Mouse (Mus musculus): ENCODE results near the gene Cdkn2b. TPM values are rescaled to one million over a fixed set of nuclear protein-coding genes. Genes with fewer than 3 reads are reported as not detected.

Cdkn2b gene
- total RNA-seq, 4 experiments from 2014 or later = 0.96 to 2.7 (median 1.6) TPM

DNA sequence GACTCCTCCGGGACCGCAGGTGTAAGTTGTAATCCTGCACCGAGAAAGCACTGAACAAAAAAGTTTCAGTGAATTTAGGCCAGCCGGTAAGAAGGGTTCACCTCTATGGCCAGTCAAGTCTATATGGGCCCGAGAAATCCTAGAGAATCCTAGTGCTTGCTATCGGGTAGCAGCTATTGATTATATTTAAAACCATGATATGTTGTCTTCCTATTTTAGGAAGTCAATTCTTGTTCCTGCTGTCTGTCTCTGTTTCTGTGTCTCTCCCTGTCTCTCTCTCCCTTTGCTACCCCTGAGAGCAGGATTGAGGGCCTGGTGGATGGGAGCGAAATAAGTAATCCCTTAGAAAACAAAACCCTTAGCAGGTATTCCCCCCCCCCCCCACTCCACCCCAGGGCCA, 17.3 kb downstream of the Cdkn2b start:
- DNase-seq (ENCODE audit: low spot score in 2 of 2) = no peak

- DNase-seq (ENCODE audit: low spot score in 2 of 2) = no peak
These were observed 21.8 kb downstream of the Cdkn2b start for GRCm38 (mm10) chr4:89289028-89289427.

- no peak for DNase-seq (ENCODE audit: low spot score in 2 of 2)
These were observed 24.3 kb downstream of the Cdkn2b start for GRCm38 (mm10) chr4:89286566-89286965.

- no peak for DNase-seq (ENCODE audit: low spot score in 2 of 2)
These were observed 25.2 kb downstream of the Cdkn2b start for GRCm38 (mm10) chr4:89285688-89286087.

GRCm38 (mm10) chr4:89282661-89283060, 28.2 kb downstream of the Cdkn2b start:
- no peak for DNase-seq (ENCODE audit: low spot score in 2 of 2)

DNA sequence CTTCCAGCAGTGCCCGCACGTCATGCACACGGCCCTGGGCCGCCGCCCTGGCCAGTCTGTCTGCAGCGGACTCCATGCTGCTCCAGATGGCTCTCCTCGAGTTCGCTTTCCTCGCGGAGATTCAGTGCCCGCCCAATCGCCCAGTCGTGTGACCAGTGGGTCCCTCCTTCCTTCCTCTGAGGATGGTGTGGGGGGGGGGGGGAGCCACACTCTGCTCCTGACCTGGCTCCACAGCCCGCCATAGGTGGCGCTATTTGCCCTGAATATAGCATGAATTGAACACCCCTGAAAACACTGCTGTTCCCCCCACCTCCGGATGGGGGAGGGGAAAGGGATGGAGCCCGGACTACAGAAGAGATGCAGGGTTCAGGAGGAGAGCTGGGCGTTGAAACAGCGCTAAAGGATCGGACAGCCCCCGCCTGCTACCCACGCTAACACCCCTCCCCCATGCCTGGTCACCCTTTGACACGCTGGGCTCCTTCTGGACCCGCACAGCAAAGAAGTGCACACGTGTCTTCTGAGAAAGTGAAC, 28.7 kb downstream of the Cdkn2b start:
- no peak for DNase-seq (ENCODE audit: low spot score in 2 of 2)

GRCm38 (mm10) chr4:89281236-89281635, 29.6 kb downstream of the Cdkn2b start:
- no peak for DNase-seq (ENCODE audit: low spot score in 2 of 2)

DNA sequence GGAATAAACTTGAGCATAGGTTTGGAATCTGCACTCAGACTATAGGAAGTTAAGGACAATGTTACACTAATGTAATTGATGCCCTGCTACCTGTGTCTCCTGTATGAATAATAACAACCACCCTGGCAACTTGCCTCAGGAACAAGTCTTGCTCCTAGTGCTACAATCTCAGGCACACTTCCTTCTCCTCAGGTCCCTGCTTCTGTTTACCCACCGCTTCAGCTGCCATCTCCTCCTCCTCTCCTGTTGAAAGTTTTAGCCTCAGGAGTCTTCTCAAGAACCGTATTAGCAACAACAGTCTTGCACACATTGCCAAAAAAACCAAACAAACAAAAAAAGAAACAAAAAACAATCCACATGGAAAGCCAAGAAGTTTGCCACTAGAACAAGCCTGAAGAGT, 31.2 kb downstream of the Cdkn2b start:
- DNase-seq (ENCODE audit: low spot score in 2 of 2) = no peak

DNA sequence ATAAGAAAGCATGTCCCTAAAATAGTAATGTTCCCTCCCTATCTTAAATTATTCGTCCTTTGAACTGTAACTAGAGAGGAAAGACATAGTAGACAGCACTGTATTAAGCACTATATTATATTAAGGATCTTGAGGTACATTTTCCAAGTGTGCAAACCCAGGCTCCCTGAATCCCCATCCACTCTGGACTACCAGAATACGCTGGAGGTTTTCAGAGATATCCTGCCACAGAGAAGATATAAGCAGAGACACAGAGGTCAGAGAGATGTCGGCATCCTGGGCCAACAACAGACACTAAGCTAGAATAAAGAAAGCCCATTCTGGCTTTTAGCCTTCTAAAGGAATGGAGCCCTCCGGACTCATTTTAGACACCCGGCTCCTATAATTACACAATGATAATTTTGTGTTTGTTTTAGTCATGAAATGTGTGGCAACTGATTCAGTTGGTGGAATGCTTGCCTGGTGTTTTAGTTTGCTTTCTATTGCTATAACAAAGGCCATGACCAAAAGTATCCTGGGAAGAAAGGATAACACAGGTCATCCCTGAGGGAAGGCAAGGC, 33.4 kb downstream of the Cdkn2b start:
- DNase-seq (ENCODE audit: low spot score in 2 of 2) = no peak

DNA sequence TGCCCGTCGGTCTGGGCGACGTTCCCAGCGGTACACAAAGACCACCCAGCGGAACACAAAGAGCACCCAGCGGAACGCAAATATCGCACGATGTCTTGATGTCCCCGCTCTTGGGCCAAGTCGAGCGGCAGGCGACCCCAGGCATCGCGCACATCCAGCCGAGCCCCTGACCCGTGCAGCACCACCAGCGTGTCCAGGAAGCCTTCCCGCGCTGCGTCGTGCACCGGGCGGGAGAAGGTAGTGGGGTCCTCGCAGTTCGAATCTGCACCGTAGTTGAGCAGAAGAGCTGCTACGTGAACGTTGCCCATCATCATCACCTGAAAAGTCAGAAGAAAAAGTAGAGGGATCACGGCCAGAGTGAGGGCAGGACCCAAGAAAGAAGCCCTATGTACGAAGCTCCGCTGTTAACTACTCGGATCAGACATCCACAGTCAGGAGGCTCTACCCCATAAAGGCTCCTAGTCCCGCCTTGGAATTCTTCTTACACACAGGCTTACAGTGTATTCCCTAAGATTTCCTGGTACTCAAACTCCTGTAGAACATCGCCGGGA, 34.1 kb downstream of the Cdkn2b start:
- DNase-seq (ENCODE audit: low spot score in 2 of 2) = no peak

DNA sequence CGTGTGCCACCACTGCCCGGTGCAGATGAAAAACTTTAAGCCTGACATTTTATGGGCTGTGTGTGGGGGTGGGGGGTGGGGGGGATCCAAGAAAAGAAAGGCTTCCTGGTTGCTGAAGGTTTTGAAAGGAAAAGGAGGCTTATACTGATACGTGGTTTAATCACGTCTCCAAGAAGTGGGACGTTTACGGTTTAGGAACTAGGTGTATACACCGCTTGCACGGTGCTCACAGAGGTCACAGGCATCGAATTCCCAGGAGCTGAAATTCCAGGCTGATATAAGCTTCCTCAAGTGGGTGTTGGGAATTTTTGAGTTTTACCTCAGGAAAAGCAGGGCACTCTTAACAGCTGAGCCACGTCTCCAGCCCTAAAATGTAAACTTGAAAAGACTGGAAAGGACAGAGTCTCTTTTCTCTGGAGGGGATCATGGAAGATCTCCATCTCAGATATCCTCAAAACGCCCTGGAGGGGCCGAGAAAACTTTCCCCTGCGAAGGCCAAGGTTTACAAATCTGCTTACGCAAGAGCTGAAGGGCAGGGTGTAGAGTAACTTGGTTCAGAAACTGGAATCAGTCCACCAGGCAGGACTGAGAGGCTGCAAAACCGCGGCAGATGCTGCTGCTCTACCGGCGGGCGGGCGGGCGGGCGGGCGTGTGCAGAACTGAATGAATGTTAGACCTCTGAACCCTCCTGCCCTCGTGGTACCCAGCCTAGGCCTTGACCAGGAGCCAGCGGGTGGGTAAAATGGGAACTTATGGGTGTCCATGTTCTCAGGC, 34.8 kb downstream of the Cdkn2b start:
- DNase-seq (ENCODE audit: low spot score in 2 of 2) = no peak

DNA sequence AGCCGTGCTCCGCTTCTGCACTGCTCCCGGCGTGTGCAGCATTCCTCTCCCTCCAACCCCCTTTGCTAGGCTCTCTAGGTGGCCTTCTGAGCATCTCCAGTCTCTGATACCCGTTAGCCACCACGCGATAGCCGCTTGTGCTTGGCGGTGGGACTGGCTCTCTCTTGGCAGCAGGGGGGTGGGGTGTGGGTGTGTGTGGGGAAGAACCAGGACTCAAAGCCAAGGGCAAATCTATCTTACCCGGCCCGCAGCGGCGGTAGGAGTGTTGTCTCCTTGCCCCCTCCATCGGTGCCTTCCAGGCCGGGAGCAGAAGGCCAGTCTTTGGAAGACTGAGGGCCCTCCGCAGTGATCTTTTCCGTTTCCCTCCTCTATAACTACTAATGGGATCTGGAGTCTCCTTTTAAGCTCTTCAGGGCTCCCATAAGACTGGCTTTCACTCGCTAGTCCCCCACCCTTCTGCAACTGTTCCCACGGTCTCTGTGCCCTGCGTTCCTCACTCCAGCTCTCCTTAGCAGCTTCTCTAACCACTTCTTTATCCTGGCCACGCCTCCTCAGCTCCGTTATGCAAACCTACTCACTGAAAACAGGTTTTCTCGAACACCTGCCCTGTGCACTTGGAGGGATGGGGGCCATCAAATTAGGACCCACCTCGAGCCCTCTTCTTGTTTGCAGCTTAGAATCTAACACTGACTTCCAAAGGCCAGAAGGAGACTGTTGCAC, 35.9 kb downstream of the Cdkn2b start:
- no peak for DNase-seq (ENCODE audit: low spot score in 2 of 2)

DNA sequence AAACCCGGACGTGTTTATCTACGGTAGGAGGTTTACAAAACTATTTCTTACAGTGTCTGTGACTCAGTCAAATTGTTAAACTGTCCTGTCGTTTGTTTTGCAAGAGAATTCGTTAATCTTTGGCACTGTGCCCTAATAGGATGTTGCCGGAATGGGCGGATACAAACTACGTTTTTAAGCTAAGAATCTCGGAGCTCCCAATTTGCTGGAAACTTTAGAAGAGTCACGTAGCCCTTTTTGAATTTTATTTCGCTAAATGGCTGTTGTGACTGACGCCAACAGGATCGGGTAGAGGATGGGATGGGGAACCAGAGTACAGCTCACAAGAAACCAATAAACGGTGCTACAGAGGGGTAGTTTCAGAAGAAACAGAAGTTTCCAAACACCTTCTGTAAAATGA, 36.8 kb downstream of the Cdkn2b start:
- DNase-seq (ENCODE audit: low spot score in 2 of 2) = no peak

GRCm38 (mm10) chr4:89273585-89273984, 37.3 kb downstream of the Cdkn2b start:
- DNase-seq (ENCODE audit: low spot score in 2 of 2) = no peak

- DNase-seq (ENCODE audit: low spot score in 2 of 2) = no peak
These were observed 37.8 kb downstream of the Cdkn2b start for GRCm38 (mm10) chr4:89272961-89273540.

DNA sequence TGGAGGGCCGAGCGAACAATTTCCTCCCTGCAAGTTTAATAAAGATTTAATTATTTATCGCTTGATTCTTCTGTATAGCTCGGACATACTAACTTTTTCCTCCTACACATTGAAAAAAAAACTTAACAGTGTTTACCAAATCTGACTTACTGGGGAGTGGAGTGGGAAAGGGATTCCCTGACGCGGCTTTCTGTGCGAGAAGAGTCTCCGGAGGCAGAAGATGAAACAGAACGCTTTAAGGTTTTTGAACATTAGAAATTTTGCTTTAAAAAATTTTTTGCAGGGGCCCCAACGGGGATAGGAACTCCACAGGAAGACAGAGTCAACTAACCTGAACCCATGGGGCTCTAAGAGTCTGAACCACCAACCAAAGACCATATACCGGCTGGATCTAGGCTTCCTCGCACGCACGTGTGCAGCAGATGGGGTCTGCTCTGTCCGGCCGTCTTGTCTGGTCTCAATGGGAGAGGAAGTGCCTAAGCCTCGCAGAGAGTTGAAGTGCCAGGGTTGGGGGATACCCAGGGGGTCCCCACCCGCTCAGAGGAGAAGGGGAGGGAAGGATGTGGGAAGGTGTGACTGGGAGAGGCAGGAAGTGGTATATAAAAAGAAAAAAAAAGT, 38.6 kb downstream of the Cdkn2b start:
- no peak for DNase-seq (ENCODE audit: low spot score in 2 of 2)

GRCm38 (mm10) chr4:89257768-89258167, 53.1 kb downstream of the Cdkn2b start:
- no peak for DNase-seq (ENCODE audit: low spot score in 2 of 2)

Data from gastrocnemius, adult 8-10 months (tissue).